Mouse (Mus musculus) frontal cortex, postnatal 25 days (tissue): ENCODE data around the gene Timmdc1.
A peak's percentile ranks its signal among the peaks of the same experiment; 100 is the strongest.
"Not testable (repeated sequence)": the region's sequence is repeated elsewhere in the genome, so short reads cannot be mapped to it uniquely, and the experiment has no call there.

Source experiments
- DNase-seq, 2 experiments: peaks; one replicate each; pipeline ENCODE4 v3.0.0; 2022; ENCODE audit warnings: low spot score in 2 of 2

Timmdc1 gene

GRCm38 (mm10) chr16:38496604-38497140 lies 25.8 kb downstream of the Timmdc1 start:
- DNase-seq, result no peak

DNA sequence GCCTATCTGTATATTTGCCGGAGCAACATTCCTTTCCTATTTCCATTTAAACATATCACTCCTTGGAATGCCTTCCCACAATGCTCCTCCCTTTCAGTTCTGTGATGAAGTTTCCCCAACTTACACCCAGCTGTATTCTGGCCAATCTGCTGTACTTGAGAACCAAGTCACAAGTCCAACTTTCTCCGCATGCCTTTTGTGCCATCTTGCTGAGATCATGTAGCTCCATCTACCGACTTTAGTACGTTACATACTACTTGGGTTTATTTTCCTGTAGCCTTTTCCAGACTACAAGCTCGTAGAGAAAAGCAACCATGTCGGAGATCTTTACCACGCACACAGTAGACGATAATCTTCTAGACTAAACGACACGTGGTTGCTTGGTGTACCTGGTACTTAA lies 28.6 kb downstream of the Timmdc1 start:
- no peak for DNase-seq

GRCm38 (mm10) chr16:38492551-38492950 lies 29.9 kb downstream of the Timmdc1 start:
- DNase-seq, result no peak

- DNase-seq, result no peak
Measured at GRCm38 (mm10) chr16:38483582-38484309, 38.7 kb downstream of the Timmdc1 start.

DNA sequence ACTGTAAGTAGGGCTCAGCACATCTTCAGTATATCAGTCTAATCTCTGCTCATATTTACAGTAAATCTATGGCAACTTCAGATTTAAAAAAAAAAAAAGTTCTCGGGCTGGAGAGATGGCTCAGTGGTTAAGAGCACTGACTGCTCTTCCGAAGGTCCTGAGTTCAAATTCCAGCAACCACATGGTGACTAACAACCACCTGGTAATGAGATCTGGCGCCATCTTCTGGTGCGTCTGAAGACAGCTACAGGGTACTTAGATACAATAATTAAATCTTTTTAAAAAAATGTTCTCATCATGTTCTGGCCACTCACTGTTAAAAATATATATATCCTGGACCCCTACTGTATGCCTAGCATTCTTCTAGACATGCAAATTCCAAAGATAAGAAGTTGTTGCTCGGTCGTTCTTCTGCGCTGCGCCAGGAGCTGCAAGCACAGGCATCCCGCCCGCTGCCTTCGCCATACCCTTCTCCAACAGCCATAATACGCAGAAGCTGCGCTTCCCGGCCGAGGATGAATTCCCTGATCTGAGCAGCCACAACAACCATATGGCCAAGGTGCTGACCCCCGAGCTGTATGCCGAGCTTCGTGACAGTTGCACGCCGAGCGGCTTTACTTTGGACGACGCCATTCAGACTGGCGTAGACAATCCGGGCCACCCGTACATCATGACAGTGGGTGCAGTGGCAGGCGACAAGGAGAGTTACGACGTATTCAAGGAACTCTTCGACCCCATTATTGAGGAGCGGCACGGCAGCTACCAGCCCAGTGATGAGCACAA lies 39.5 kb downstream of the Timmdc1 start:
- DNase-seq, result no peak

DNA sequence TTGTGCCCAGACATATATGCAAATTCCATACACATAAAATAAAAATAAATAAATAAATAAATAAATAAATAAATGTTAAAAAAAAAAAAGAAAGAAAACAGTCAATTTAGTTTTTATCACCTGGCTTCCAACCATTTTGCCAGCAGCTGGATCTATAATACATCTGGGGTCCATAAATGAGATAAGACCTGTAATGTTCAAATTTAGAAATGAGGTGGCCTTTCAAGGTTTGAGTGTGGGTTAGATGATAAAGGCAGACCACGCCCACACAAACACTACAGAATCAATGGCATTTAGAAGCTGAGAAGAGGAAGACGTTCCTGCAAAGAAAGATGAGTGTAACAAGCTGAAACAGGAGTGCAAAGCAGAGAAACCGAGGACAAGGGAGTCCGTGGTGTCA lies 41.1 kb downstream of the Timmdc1 start:
- no peak for DNase-seq

DNA sequence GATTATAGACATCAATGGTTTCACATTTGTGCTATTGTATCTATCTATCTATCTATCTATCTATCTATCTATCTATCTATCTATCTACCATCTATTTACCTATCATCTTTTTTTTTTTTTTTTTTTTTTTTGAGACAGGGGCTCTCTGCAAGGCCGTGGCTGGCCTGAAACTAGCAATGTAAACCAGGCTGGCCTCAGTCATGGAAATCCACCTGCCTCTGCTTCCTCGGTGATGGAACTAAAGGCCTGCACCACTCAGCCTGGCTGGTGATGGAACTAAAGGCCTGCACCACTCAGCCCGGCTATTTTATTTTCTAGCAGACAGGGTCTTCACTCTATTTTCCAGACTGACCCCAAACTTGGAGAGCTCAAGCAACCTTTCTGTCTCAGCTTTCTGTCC lies 44.2 kb downstream of the Timmdc1 start:
- DNase-seq, result no peak

DNA sequence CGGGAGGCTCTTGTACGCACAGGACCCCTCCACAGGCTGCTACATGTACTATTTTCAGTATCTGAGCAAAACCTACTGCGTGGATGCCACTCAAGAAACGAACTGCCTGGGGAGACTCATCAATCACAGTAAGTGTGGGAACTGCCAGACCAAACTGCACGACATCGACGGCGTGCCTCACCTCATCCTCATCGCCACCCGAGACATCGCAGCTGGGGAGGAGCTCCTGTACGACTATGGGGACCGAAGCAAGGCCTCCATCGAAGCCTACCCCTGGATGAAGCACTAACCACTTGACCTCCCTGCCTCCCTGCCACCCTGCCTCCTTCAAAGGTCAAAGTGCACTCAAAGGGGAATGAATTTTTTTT lies 45.2 kb downstream of the Timmdc1 start:
- not testable (repeated sequence) for DNase-seq

DNA sequence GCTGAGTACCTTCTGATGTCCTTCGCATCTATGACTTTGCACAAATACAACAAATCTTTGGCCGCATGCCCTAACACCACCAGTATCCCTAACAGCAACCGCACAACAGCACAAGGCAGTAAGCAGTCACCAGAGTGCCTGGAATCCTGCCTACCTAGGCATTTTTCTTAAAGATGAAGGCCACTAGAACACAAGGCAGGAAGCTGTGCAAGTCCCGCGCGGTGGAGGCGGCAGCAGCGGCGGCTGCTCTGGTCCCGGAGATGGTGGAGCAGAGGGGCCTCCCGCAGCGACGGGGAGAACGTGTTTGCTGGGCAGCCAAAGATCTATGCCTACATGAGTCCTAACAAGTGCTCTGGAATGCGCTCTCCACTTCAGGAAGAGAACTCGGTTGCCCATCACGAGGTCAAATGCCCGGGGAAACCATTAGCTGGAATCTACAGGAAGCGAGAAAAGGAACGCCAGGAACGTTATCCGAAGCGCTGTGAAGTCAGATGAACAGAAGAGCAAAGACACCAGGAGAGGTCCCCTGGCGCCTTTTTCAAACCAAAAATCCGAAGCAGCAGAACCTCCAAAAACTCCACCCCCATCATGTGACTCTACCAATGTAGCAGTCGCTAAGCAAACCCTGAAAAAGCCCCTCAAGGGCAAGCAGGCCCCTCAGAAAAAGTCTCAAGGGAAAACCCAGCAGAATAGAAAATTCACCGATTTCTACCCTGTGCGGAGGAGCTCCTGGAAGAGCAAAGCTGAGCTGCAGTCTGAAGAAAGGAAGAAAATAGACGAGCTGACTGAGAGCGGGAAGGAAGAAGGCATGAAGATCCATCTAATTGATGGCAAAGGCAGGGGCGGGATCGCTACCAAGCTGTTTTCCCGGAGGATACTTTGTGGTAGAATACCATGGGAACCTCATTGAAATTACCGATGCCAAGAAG lies 45.9 kb downstream of the Timmdc1 start:
- peak in 1 of 2 experiments; percentile 22 for DNase-seq

DNA sequence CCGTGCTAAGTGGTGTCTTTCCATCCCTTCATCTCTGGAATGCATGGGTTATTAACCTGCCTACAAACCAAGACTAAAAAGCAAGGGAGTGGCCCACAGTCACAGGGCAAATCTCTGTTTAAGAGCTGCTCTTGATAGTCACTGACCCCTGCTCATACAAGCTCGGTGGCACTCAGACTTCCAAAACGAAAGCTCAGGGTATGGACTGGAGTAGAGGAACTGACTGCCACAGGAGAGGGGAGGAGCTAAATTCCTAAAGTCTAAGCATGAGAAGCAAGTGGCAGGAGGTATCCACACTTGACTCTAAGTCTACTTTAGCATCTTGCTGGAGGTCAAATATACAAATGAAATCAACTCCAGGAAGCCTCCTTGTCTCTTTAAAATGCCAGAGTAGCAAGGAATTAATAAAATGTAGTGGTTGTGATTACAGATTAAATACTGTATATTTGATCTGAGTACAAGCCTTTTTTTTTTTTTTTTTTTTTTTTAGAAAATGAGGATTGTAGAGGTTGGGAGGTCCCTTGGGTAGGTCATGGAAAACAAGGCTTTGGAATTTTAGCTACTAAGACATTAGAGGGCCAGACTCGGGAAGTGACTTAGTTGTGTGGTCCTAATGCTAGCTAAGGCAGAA lies 46.7 kb downstream of the Timmdc1 start:
- no peak for DNase-seq

DNA sequence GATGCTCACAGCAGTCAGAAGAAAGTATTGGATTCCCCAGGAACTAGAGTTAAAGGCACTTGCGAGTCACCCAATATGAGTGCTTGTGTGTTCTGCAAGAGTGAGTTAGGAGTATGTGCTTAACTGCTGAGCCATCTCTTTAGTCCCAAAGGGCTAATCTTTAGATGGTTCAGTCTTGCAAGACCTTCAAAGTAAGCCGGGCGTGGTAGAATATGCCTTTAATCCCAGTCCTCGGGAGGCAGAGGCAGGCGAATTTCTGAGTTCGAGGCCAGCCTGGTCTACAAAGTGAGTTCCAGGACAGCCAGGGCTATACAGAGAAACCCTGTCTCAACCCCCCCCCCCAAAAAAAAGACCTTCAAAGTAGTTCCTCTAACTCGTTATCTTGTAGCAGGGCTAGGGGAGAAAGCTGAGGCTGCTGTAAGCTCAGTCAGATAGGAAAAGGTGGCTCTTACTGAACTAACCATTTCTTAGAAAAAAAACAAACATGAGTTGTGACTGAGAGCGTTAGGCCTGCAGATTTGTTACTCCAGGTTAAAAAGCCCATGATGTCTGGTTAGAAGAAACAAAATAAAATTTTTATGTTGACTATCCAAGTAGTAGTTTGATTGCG lies 47.7 kb downstream of the Timmdc1 start:
- no peak for DNase-seq

- DNase-seq, result no peak
Measured at GRCm38 (mm10) chr16:38473661-38474060, 48.8 kb downstream of the Timmdc1 start.

DNA sequence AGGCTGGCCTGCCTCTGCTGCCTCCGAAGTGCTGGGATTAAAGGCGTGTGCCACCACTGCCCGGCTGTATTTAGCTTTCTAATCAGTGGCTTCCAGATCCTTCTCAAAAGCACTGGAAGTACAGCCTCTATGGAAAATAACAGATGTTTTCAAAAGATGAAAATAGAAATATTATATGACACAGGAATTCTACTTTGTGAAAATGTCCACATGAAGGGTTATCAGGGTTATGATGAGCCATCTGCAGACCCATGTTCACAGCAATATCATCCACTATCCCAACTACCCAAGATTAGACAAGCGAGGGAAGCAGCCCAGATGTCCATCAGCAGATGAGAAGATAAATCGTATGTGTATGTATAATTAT lies 50.0 kb downstream of the Timmdc1 start:
- DNase-seq, result no peak

GRCm38 (mm10) chr16:38471697-38472506 lies 50.6 kb downstream of the Timmdc1 start:
- no peak for DNase-seq

DNA sequence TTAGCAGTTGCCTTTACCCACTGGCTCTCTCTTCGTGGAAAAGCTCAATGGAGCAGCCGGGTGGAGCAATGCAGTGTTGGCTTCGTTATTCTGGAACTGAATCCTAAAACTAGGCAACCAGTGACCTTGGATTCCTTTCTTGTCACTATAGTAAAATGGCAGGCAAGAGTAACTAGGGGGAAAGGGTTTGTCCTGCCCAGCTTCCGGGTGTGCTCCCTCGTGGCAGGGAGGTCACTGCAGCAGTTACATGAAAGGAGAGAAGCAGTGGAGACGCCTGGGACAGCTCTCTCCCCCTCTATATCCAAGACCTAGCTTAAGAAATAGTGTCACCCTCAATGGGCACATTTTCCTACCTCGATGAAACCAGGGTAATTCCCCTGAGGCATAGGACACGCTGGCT lies 53.0 kb downstream of the Timmdc1 start:
- DNase-seq, result no peak

- DNase-seq, result no peak
Measured at GRCm38 (mm10) chr16:38468706-38469018, 53.8 kb downstream of the Timmdc1 start.

- DNase-seq, result no peak
Measured at GRCm38 (mm10) chr16:38467917-38468705, 54.4 kb downstream of the Timmdc1 start.

GRCm38 (mm10) chr16:38467091-38467916 lies 55.2 kb downstream of the Timmdc1 start:
- DNase-seq, result no peak

- no peak for DNase-seq
Measured at GRCm38 (mm10) chr16:38466089-38466488, 56.4 kb downstream of the Timmdc1 start.
